Mouse (Mus musculus): ENCODE measurements around the gene Adamts15. TPM values are rescaled to one million over a fixed set of nuclear protein-coding genes. Genes with fewer than 3 reads are reported as not detected.

Adamts15 gene
- 3.9 and 8.0 TPM in 2 replicates for polyA plus RNA-seq (2012; rRNA removed)

DNA sequence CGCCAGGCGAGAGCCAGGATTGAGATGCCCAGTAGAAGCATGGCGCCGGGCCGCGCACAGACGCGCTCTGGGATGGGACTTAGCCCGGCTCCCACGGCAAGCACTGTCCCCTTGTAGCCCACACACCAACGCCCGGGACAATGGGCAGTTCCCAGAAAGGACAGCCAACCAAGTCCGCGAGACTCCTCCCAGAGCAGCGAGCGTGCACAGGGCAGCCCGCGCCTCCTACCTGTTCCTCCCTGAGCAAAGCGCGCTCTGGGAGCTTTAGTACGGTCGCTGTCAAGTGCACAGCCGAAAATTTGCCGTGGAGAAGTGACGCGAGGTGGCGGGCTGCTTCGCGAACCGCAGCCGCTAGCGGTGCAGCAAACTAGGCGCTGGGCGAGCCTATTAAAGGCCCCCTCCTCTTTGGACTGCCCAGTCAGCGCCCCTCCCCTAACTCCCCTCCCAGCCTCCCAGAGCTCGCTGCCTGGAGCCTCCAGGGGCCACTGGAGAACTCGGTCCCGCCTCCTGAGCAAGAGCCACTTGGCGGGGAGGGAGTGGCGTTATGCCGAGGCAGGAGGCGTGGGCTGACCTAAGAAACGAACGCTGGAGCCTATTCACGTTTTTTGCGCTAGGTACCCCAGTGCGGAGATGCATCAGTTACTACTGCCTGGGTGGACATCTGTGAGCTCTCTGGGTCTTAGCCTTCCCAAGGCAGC, at the start of gene Adamts15:
TSS of gene Adamts15 (minus strand) at position 256 of the 698 bp plus-strand sequence.

DNA sequence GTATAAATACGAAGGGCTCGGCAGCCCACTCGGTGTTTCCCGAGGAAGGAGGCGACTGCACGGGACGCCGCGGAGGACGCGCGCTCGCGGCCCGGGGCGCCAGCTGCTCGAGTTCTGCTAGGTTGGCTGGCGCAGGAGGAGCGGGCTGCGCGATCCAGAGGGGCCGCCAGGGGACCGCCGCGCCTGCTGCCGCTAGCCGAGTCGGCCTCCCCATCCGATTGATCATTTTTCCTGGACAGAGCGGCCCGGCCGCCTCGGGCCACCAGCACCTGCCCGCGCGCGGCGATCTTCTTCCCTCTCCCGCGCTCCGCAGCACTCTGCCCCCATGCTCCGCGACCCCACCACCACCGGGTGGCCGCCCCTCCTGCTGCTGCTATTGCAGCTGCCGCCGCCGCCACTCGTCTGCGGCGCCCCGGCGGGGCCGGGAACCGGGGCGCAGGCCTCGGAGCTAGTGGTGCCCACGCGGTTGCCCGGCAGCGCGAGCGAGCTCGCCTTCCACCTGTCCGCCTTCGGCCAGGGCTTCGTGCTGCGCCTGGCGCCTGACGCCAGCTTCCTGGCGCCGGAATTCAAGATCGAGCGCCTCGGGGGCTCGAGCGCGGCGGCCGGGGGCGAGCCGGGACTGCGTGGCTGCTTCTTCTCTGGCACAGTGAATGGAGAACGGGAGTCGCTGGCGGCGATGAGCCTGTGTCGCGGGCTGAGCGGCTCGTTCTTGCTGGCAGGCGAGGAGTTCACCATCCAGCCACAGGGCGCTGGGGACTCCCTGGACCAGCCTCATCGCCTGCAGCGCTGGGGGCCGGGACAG, 20.5 kb upstream of the Adamts15 start, which contains the start of gene Adamts8:
TSS of gene Adamts8 (plus strand) at position 51 of the 802 bp plus-strand sequence.

Other genes with a start within 250 kb of the Adamts15 start
- gene Adamts8, start 20.1 kb upstream of the Adamts15 start, polyA plus RNA-seq (2012; rRNA removed) = 1.2 and 1.8 TPM in 2 replicates
- gene Zbtb44, start 108.2 kb upstream of the Adamts15 start, polyA plus RNA-seq (2012; rRNA removed) = 6.0 and 6.3 TPM in 2 replicates
- gene St14, start 209.4 kb upstream of the Adamts15 start, polyA plus RNA-seq (2012; rRNA removed) = 0.58 and 2.6 TPM in 2 replicates